Mouse (Mus musculus): ENCODE measurements around the gene Capn9. TPM values are rescaled to one million over a fixed set of nuclear protein-coding genes. Genes with fewer than 3 reads are reported as not detected.

Capn9 gene
- polyA plus RNA-seq, 1 experiment from 2014 or later = 0.26 TPM

Other genes with a start within 250 kb of the Capn9 start
- gene Pgbd5, start 136.5 kb upstream of the Capn9 start, polyA plus RNA-seq (2015; fragmentation: Nextera tagmentation; extraction: Ambion mirVana) = 16.4 TPM in 2 replicates
- gene Cog2, start 55.3 kb upstream of the Capn9 start, polyA plus RNA-seq (2015; fragmentation: Nextera tagmentation; extraction: Ambion mirVana) = 31.5 and 32.4 TPM in 2 replicates
- gene Agt, start 6.4 kb upstream of the Capn9 start, polyA plus RNA-seq (2015; fragmentation: Nextera tagmentation; extraction: Ambion mirVana) = 1.0 TPM in 2 replicates
- 21.0 and 23.8 TPM in 2 replicates for gene 2310022B05Rik, start 87.3 kb downstream of the Capn9 start, polyA plus RNA-seq (2015; fragmentation: Nextera tagmentation; extraction: Ambion mirVana)
- 61.8 and 66.1 TPM in 2 replicates for gene Ttc13, start 145.9 kb downstream of the Capn9 start, polyA plus RNA-seq (2015; fragmentation: Nextera tagmentation; extraction: Ambion mirVana)
- 35.6 and 40.2 TPM in 2 replicates for gene Arv1, start 146.0 kb downstream of the Capn9 start, polyA plus RNA-seq (2015; fragmentation: Nextera tagmentation; extraction: Ambion mirVana)
- gene Fam89a, start 175.7 kb downstream of the Capn9 start, polyA plus RNA-seq (2015; fragmentation: Nextera tagmentation; extraction: Ambion mirVana) = 1.1 and 1.8 TPM in 2 replicates
- 28.5 and 29.6 TPM in 2 replicates for gene Trim67, start 217.0 kb downstream of the Capn9 start, polyA plus RNA-seq (2015; fragmentation: Nextera tagmentation; extraction: Ambion mirVana)